ENCODE assay signal across 28 mouse cellular contexts in the genomic region with DNA sequence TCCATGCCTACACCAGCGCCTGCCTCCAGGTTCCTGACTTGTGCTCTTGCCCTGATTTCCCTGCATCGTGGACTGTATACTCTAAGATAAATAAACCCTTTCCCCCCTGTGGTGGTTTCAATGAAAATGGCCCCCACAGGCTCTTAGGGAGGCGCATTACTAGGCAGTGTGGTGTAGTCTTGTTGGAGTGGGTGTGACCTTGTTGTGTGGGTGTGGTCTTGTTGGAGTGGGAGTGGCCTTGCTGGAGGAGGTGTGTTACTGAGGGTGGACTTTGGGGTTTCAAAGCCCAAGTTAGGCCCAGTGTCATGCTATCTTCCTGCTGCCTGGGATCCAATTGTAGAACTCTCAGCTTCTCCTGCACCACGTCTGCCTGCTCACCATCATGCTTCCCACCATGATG. TPM values are rescaled to one million over a fixed set of nuclear protein-coding genes. Genes with fewer than 3 reads are reported as not detected.
DNase-seq lines count a peak whose midpoint lies in the region; ATAC-seq and TF ChIP-seq lines count a peak whose summit lies in the region.
"Had no signal": no experiment of that assay in that cellular context is flagged by ENCODE, and none has a peak within 500 bp of the region (broad histone marks: within the 10 kb centered on the region; RNA-seq: fewer than 3 reads in every experiment).

No protein-coding gene starts in this region.

- DNase-seq in testis, postnatal 10 days (ENCODE audit: low spot score), result no peak
- no peak for DNase-seq in forebrain, embryonic 14.5 days (ENCODE audit: low spot score)
- DNase-seq in urinary bladder, postnatal 4 days (ENCODE audit: low spot score in 2 of 2), result no peak
- DNase-seq: adrenal gland, adult 8-10 months; cerebellum, adult 11-12 months; cerebellum, postnatal 10 days; kidney, adult 2 months; kidney, postnatal 14 days; liver; liver, postnatal 0 days; right cerebral cortex, postnatal 14 days; thymus, postnatal 36 days had no signal

- ATAC-seq in intestine, embryonic 15.5 days, result peak; percentile 58; the same call in 1 of the 2 replicates
- ATAC-seq in intestine, postnatal 0 days, result no peak
- peak; percentile 24; the same call in 1 of the 2 replicates for ATAC-seq in limb, embryonic 13.5 days (ENCODE audit: low FRiP score, low read depth)
- no peak for ATAC-seq in forebrain, embryonic 14.5 days
- ATAC-seq: activated CD4-positive, CD25-positive, alpha-beta regulatory T cell, adult 4 months; CD4-positive, CD25-positive, alpha-beta regulatory T cell, adult 4 months; forebrain, embryonic 15.5 days; hindbrain, embryonic 16.5 days; liver, postnatal 0 days; lung, postnatal 0 days; Patski had no signal

- peaks cover 9% of the 10 kb centered on the region for H3K27me3 ChIP-seq in intestine, embryonic 15.5 days (replicated peaks)
- H3K27me3 ChIP-seq in intestine, postnatal 0 days (replicated peaks; ENCODE audit: control insufficient read depth, insufficient read depth, low read length), result peaks cover 16% of the 10 kb centered on the region
- H3K27me3 ChIP-seq in testis, adult 2 months (ENCODE audit: control insufficient read depth, insufficient read depth, low read length), result no peaks in the 10 kb centered on the region
- H3K27me3 ChIP-seq in limb, embryonic 13.5 days, result peaks cover 22% of the 10 kb centered on the region
- peaks cover 6% of the 10 kb centered on the region for H3K27me3 ChIP-seq in forebrain, embryonic 14.5 days (replicated peaks; ENCODE audit: control insufficient read depth, insufficient read depth, low read length)

- 72% methylated on average over 4 of the region's 4 CpGs for WGBS in intestine, embryonic 15.5 days
- 74% methylated on average over 4 of the region's 4 CpGs for WGBS in intestine, postnatal 0 days
- 78% methylated on average over 4 of the region's 4 CpGs for WGBS in limb, embryonic 13.5 days
- 77% methylated on average over 4 of the region's 4 CpGs for WGBS in forebrain, embryonic 14.5 days

- H3K9me3 ChIP-seq in intestine, embryonic 15.5 days, result no peaks in the 10 kb centered on the region
- H3K9me3 ChIP-seq in intestine, postnatal 0 days (ENCODE audit: control insufficient read depth), result no peaks in the 10 kb centered on the region
- no peaks in the 10 kb centered on the region for H3K9me3 ChIP-seq in limb, embryonic 13.5 days
- no peaks in the 10 kb centered on the region for H3K9me3 ChIP-seq in forebrain, embryonic 14.5 days (replicated peaks; ENCODE audit: control insufficient read depth, low read length)
- H3K9me3 ChIP-seq: embryonic facial prominence, embryonic 15.5 days; forebrain, embryonic 15.5 days; midbrain, embryonic 12.5 days had no signal

- no peak overlapping the region for H3K4me2 ChIP-seq in intestine, embryonic 15.5 days (replicated peaks)
- H3K4me2 ChIP-seq in intestine, postnatal 0 days (replicated peaks; ENCODE audit: low read depth), result no peak overlapping the region
- no peak overlapping the region for H3K4me2 ChIP-seq in limb, embryonic 13.5 days (replicated peaks)
- H3K4me2 ChIP-seq in forebrain, embryonic 14.5 days (ENCODE audit: low read length), result no peak overlapping the region
- H3K4me2 ChIP-seq: embryonic facial prominence, embryonic 15.5 days; forebrain, embryonic 15.5 days; midbrain, embryonic 12.5 days had no signal

- no peak overlapping the region for H3K9ac ChIP-seq in intestine, embryonic 15.5 days
- no peak overlapping the region for H3K9ac ChIP-seq in intestine, postnatal 0 days (ENCODE audit: low read depth, low read length)
- H3K9ac ChIP-seq in limb, embryonic 13.5 days, result no peak overlapping the region
- H3K9ac ChIP-seq in forebrain, embryonic 14.5 days (ENCODE audit: low read length), result no peak overlapping the region
- H3K9ac ChIP-seq: embryonic facial prominence, embryonic 15.5 days; forebrain, embryonic 15.5 days; liver, postnatal 0 days; midbrain, embryonic 12.5 days had no signal

- H3K4me3 ChIP-seq in intestine, embryonic 15.5 days (replicated peaks), result no peak overlapping the region
- no peak overlapping the region for H3K4me3 ChIP-seq in intestine, postnatal 0 days (ENCODE audit: low read depth, low read length)
- H3K4me3 ChIP-seq in testis, adult 2 months (ENCODE audit: control insufficient read depth, low read depth, low read length), result peak overlapping the region; percentile 30
- no peak overlapping the region for H3K4me3 ChIP-seq in limb, embryonic 13.5 days
- H3K4me3 ChIP-seq in forebrain, embryonic 14.5 days (ENCODE audit: low read depth, low read length), result no peak overlapping the region
- H3K4me3 ChIP-seq: embryonic facial prominence, embryonic 15.5 days; forebrain, embryonic 15.5 days; heart, embryonic 10.5 days; hindbrain, embryonic 10.5 days; midbrain, embryonic 12.5 days had no signal

- TF ChIP-seq CTCF in intestine, postnatal 0 days (IDR thresholded peaks at IDR 0.05; ENCODE audit: low read depth), result no peak
- no peak for TF ChIP-seq CTCF in testis, adult 2 months (IDR thresholded peaks at IDR 0.05; ENCODE audit: control insufficient read depth, insufficient read depth, insufficient replicate concordance, low read depth, low read length)

- no peaks in the 10 kb centered on the region for H3K36me3 ChIP-seq in intestine, embryonic 15.5 days
- H3K36me3 ChIP-seq in intestine, postnatal 0 days (ENCODE audit: control insufficient read depth, insufficient read depth), result no peaks in the 10 kb centered on the region
- H3K36me3 ChIP-seq in testis, adult 2 months (ENCODE audit: control insufficient read depth, insufficient read depth, low read length), result no peaks in the 10 kb centered on the region
- H3K36me3 ChIP-seq in limb, embryonic 13.5 days, result no peaks in the 10 kb centered on the region
- no peaks in the 10 kb centered on the region for H3K36me3 ChIP-seq in forebrain, embryonic 14.5 days (ENCODE audit: control insufficient read depth, insufficient read depth, low read length)
- H3K36me3 ChIP-seq: embryonic facial prominence, embryonic 15.5 days; forebrain, embryonic 15.5 days; G1E; heart, embryonic 10.5 days; hindbrain, embryonic 10.5 days; midbrain, embryonic 12.5 days had no signal

- H3K4me1 ChIP-seq in intestine, embryonic 15.5 days (replicated peaks), result 0 out of 2 replicates have a peak, but pooled peaks cover 2% of the 10 kb centered on the region
- no peaks in the 10 kb centered on the region for H3K4me1 ChIP-seq in intestine, postnatal 0 days (replicated peaks; ENCODE audit: control insufficient read depth, insufficient read depth, low read length)
- H3K4me1 ChIP-seq in testis, adult 2 months (ENCODE audit: control insufficient read depth, insufficient read depth, low read length), result peaks cover 12% of the 10 kb centered on the region
- H3K4me1 ChIP-seq in limb, embryonic 13.5 days, result no peaks in the 10 kb centered on the region
- H3K4me1 ChIP-seq in forebrain, embryonic 14.5 days (ENCODE audit: control insufficient read depth, insufficient read depth, low read length), result no peaks in the 10 kb centered on the region
- H3K4me1 ChIP-seq: midbrain, embryonic 12.5 days had no signal

- H3K27ac ChIP-seq in intestine, embryonic 15.5 days, result no peak overlapping the region
- no peak overlapping the region for H3K27ac ChIP-seq in intestine, postnatal 0 days (ENCODE audit: low read depth, low read length)
- no peak overlapping the region for H3K27ac ChIP-seq in testis, adult 2 months (ENCODE audit: control insufficient read depth, insufficient read depth, low read depth, low read length)
- no peak overlapping the region for H3K27ac ChIP-seq in limb, embryonic 13.5 days
- H3K27ac ChIP-seq in forebrain, embryonic 14.5 days (ENCODE audit: low read depth, low read length), result no peak overlapping the region
- H3K27ac ChIP-seq: embryonic facial prominence, embryonic 15.5 days; forebrain, embryonic 15.5 days; heart, embryonic 10.5 days; hindbrain, embryonic 10.5 days; macrophage; midbrain, embryonic 12.5 days had no signal

- no peak for TF ChIP-seq POLR2A in testis, adult 2 months (IDR thresholded peaks at IDR 0.05; ENCODE audit: control insufficient read depth, low read depth, low read length)

RNA-seq across cellular contexts. Expression of gene Susd5, which starts 4.9 kb away (rescaled TPM):
- polyA plus RNA-seq in intestine, embryonic 15.5 days (2015; fragmentation: Nextera tagmentation; extraction: Ambion mirVana), result 0.42 and 0.63 TPM in 2 replicates
- 0.22 and 0.43 TPM in 2 replicates for polyA plus RNA-seq in intestine, postnatal 0 days (2015; fragmentation: Nextera tagmentation; extraction: Ambion mirVana)
- polyA plus RNA-seq in testis, adult 2 months (2012; rRNA removed), result 2.1 and 2.3 TPM in 2 replicates
- polyA plus RNA-seq in limb, embryonic 13.5 days (2015; fragmentation: Nextera tagmentation; extraction: Ambion mirVana), result 29.7 and 32.1 TPM in 2 replicates
- 0.05 TPM in 1 of 2 replicates, not detected in the other for polyA plus RNA-seq in forebrain, embryonic 14.5 days (2014; fragmentation: Nextera tagmentation; extraction: Ambion mirVana)
- polyA plus RNA-seq: activated CD4-positive, CD25-positive, alpha-beta regulatory T cell, adult 4 months; CD4-positive, CD25-positive, alpha-beta regulatory T cell, adult 4 months; forebrain, embryonic 15.5 days; G1E; liver, postnatal 0 days; lung, postnatal 0 days; macrophage; Patski had no signal

RNA-seq across cellular contexts. Expression of gene Fbxl2, which starts 6.0 kb away (rescaled TPM):
- 2.7 and 3.2 TPM in 2 replicates for polyA plus RNA-seq in intestine, embryonic 15.5 days (2015; fragmentation: Nextera tagmentation; extraction: Ambion mirVana)
- 1.1 and 1.5 TPM in 2 replicates for polyA plus RNA-seq in intestine, postnatal 0 days (2015; fragmentation: Nextera tagmentation; extraction: Ambion mirVana)
- 2.6 TPM in 2 replicates for polyA plus RNA-seq in testis, adult 2 months (2012; rRNA removed)
- polyA plus RNA-seq in limb, embryonic 13.5 days (2015; fragmentation: Nextera tagmentation; extraction: Ambion mirVana), result 7.6 and 7.7 TPM in 2 replicates
- polyA plus RNA-seq in forebrain, embryonic 14.5 days (2014; fragmentation: Nextera tagmentation; extraction: Ambion mirVana), result 22.0 and 23.7 TPM in 2 replicates

Comparison
In these comparisons a context has a peak if more than half of its experiments do, and no peak if none do; other contexts are left out.
1. ATAC-seq: peak in intestine, embryonic 15.5 days (single experiment) and limb, embryonic 13.5 days (single experiment); none in intestine, postnatal 0 days (single experiment) and forebrain, embryonic 14.5 days (single experiment).